8 mouse cellular contexts compared by ENCODE assay signal in genomic region chr5:113490467-113491260, GRCm38 (mm10). TPM values are rescaled to one million over a fixed set of nuclear protein-coding genes. Genes with fewer than 3 reads are reported as not detected.
DNase-seq lines count a peak whose midpoint lies in the region; ATAC-seq and TF ChIP-seq lines count a peak whose summit lies in the region.

No protein-coding gene starts in this region.

- peaks cover 5% of the 10 kb centered on the region for H3K27me3 ChIP-seq in heart, adult 2 months (ENCODE audit: control insufficient read depth, insufficient read depth, low read length)
- H3K27me3 ChIP-seq in forebrain, embryonic 13.5 days: peaks cover 25% of the 10 kb centered on the region; the same call in 1 of the 2 replicates
- H3K27me3 ChIP-seq in hindbrain, embryonic 14.5 days (ENCODE audit: control insufficient read depth, insufficient read depth, low read length): no peaks in the 10 kb centered on the region
- H3K27me3 ChIP-seq in limb, embryonic 12.5 days: peaks cover 66% of the 10 kb centered on the region
- H3K27me3 ChIP-seq in neural tube, embryonic 14.5 days (ENCODE audit: control insufficient read depth, insufficient read depth, low read length): no peaks in the 10 kb centered on the region
- no peaks in the 10 kb centered on the region; the same call in 1 of the 2 replicates for H3K27me3 ChIP-seq in thymus, adult 2 months (ENCODE audit: control insufficient read depth, insufficient read depth, low read length)

- TF ChIP-seq POLR2A in heart, adult 2 months (IDR thresholded peaks at IDR 0.05; ENCODE audit: insufficient read depth, low read depth, low read length): no peak
- TF ChIP-seq POLR2A in thymus, adult 2 months (IDR thresholded peaks at IDR 0.05; ENCODE audit: control insufficient read depth, extremely low read depth, insufficient read depth, low read length, poor library complexity): no peak

- TF ChIP-seq CTCF in heart, adult 2 months (IDR thresholded peaks at IDR 0.05): no peak
- no peak for TF ChIP-seq CTCF in thymus, adult 2 months (IDR thresholded peaks at IDR 0.05; ENCODE audit: borderline replicate concordance, control insufficient read depth, extremely low read depth, insufficient read depth, low read length, poor library complexity)

- peak; percentile 28 to 43 for DNase-seq in heart, adult 2 months
- no peak for DNase-seq in heart, adult 11 months
- DNase-seq in hindbrain, embryonic 14.5 days (ENCODE audit: low spot score): peak; percentile 52
- no peak for DNase-seq in thymus, adult 2 months

- peak overlapping the region; percentile 11; the same call in 1 of the 2 replicates for H3K4me3 ChIP-seq in heart, adult 2 months
- H3K4me3 ChIP-seq in brown adipose tissue, adult 24 weeks (ENCODE audit: insufficient read depth, low read depth, low read length): peak overlapping the region; percentile 45
- peak overlapping the region; percentile 59 for H3K4me3 ChIP-seq in forebrain, embryonic 13.5 days
- peak overlapping the region; percentile 62 for H3K4me3 ChIP-seq in hindbrain, embryonic 14.5 days (replicated peaks; ENCODE audit: low read length)
- H3K4me3 ChIP-seq in limb, embryonic 12.5 days (replicated peaks): peak overlapping the region; percentile 57
- H3K4me3 ChIP-seq in neural tube, embryonic 14.5 days (ENCODE audit: low read depth, low read length): peak overlapping the region; percentile 75
- no peak overlapping the region for H3K4me3 ChIP-seq in thymus, adult 2 months (ENCODE audit: control insufficient read depth, insufficient read depth, low read length)

- peak overlapping the region; percentile 93 for H3K4me2 ChIP-seq in forebrain, embryonic 13.5 days
- H3K4me2 ChIP-seq in hindbrain, embryonic 14.5 days (replicated peaks): peak overlapping the region; percentile 85
- H3K4me2 ChIP-seq in limb, embryonic 12.5 days: peak overlapping the region; percentile 92
- peak overlapping the region; percentile 65 for H3K4me2 ChIP-seq in neural tube, embryonic 14.5 days (ENCODE audit: low read depth, low read length)

- no peaks in the 10 kb centered on the region for H3K9me3 ChIP-seq in forebrain, embryonic 13.5 days (replicated peaks)
- H3K9me3 ChIP-seq in hindbrain, embryonic 14.5 days (ENCODE audit: control insufficient read depth, low read length): no peaks in the 10 kb centered on the region
- H3K9me3 ChIP-seq in limb, embryonic 12.5 days: no peaks in the 10 kb centered on the region
- H3K9me3 ChIP-seq in neural tube, embryonic 14.5 days (ENCODE audit: control insufficient read depth, low read length): no peaks in the 10 kb centered on the region

- TF ChIP-seq EP300 in heart, adult 2 months (IDR thresholded peaks at IDR 0.05; ENCODE audit: insufficient read depth, low read depth, low read length): no peak

- WGBS in heart, adult 2 months: 3% methylated on average over 62 of the region's 63 CpGs
- WGBS in forebrain, embryonic 13.5 days: under 1% methylated on average over 61 of the region's 63 CpGs
- 2% methylated on average over 41 of the region's 63 CpGs for WGBS in hindbrain, embryonic 14.5 days
- 2% methylated on average over 58 of the region's 63 CpGs for WGBS in limb, embryonic 12.5 days
- WGBS in neural tube, embryonic 14.5 days: 1% methylated on average over 60 of the region's 63 CpGs
- WGBS in thymus, adult 2 months: 7% methylated on average over 57 of the region's 63 CpGs

- ATAC-seq in forebrain, embryonic 13.5 days: peak; percentile 90
- peak; percentile 81 for ATAC-seq in hindbrain, embryonic 14.5 days (ENCODE audit: low FRiP score)
- ATAC-seq in limb, embryonic 12.5 days (ENCODE audit: insufficient number of reproducible peaks, insufficient read depth, low FRiP score, low TSS enrichment, low read depth): peak; percentile 80
- peak; percentile 84; the same call in 1 of the 2 replicates for ATAC-seq in neural tube, embryonic 14.5 days (ENCODE audit: low read depth)

- no peak overlapping the region for H3K27ac ChIP-seq in heart, adult 2 months
- H3K27ac ChIP-seq in brown adipose tissue, adult 24 weeks (replicated peaks; ENCODE audit: low read depth, low read length): no peak overlapping the region
- H3K27ac ChIP-seq in forebrain, embryonic 13.5 days: peak overlapping the region; percentile 72
- H3K27ac ChIP-seq in hindbrain, embryonic 14.5 days: peak overlapping the region; percentile 76
- peak overlapping the region; percentile 64; the same call in 1 of the 2 replicates for H3K27ac ChIP-seq in limb, embryonic 12.5 days
- H3K27ac ChIP-seq in neural tube, embryonic 14.5 days (ENCODE audit: low read depth, low read length): peak overlapping the region; percentile 85
- H3K27ac ChIP-seq in thymus, adult 2 months (ENCODE audit: control insufficient read depth, insufficient read depth, low read length): no peak overlapping the region

- H3K36me3 ChIP-seq in heart, adult 2 months (ENCODE audit: control insufficient read depth, insufficient read depth, low read length): no peaks in the 10 kb centered on the region
- no peaks in the 10 kb centered on the region for H3K36me3 ChIP-seq in forebrain, embryonic 13.5 days (ENCODE audit: poor library complexity, severe bottlenecking)
- no peaks in the 10 kb centered on the region for H3K36me3 ChIP-seq in hindbrain, embryonic 14.5 days (replicated peaks; ENCODE audit: control insufficient read depth, insufficient read depth)
- H3K36me3 ChIP-seq in limb, embryonic 12.5 days: no peaks in the 10 kb centered on the region
- no peaks in the 10 kb centered on the region for H3K36me3 ChIP-seq in neural tube, embryonic 14.5 days (ENCODE audit: control insufficient read depth, insufficient read depth, low read length)
- no peaks in the 10 kb centered on the region for H3K36me3 ChIP-seq in thymus, adult 2 months (ENCODE audit: control insufficient read depth, insufficient read depth, low read length)

- H3K79me2 ChIP-seq in heart, adult 2 months (replicated peaks; ENCODE audit: control insufficient read depth, insufficient read depth, low read length): no peaks in the 10 kb centered on the region

- no peaks in the 10 kb centered on the region for H3K4me1 ChIP-seq in heart, adult 2 months (ENCODE audit: control insufficient read depth, insufficient read depth, low read length)
- no peaks in the 10 kb centered on the region for H3K4me1 ChIP-seq in brown adipose tissue, adult 24 weeks (ENCODE audit: control insufficient read depth, insufficient read depth, insufficient read length, low read length)
- H3K4me1 ChIP-seq in forebrain, embryonic 13.5 days: peaks cover 43% of the 10 kb centered on the region
- H3K4me1 ChIP-seq in hindbrain, embryonic 14.5 days (replicated peaks; ENCODE audit: control insufficient read depth, insufficient read depth, low read length): peaks cover 27% of the 10 kb centered on the region
- peaks cover 22% of the 10 kb centered on the region for H3K4me1 ChIP-seq in limb, embryonic 12.5 days (replicated peaks)
- H3K4me1 ChIP-seq in neural tube, embryonic 14.5 days (ENCODE audit: control insufficient read depth, insufficient read depth, low read length): peaks cover 25% of the 10 kb centered on the region
- no peaks in the 10 kb centered on the region for H3K4me1 ChIP-seq in thymus, adult 2 months (replicated peaks; ENCODE audit: control insufficient read depth, insufficient read depth, low read length)

- intact Hi-C loops in heart, adult 2 months (cut with DNase I): no loop called here

- H3K9ac ChIP-seq in heart, adult 2 months (ENCODE audit: low read depth, low read length): no peak overlapping the region
- H3K9ac ChIP-seq in forebrain, embryonic 13.5 days: peak overlapping the region; percentile 90
- peak overlapping the region; percentile 87 for H3K9ac ChIP-seq in hindbrain, embryonic 14.5 days
- H3K9ac ChIP-seq in limb, embryonic 12.5 days (replicated peaks): peak overlapping the region; percentile 75
- H3K9ac ChIP-seq in neural tube, embryonic 14.5 days (replicated peaks; ENCODE audit: low read depth, low read length): peak overlapping the region; percentile 91

RNA-seq across cellular contexts. Expression of gene Wscd2, which starts 0.5 kb away (rescaled TPM):
- under 1 TPM; 0.26 to 0.34 TPM for total RNA-seq in heart, adult 2 months (2021)
- 0.82 and 1.5 TPM in 2 replicates for polyA plus RNA-seq in heart, adult 2 months (2012; rRNA removed)
- 1.9 and 2.0 TPM in 2 replicates for polyA plus RNA-seq in brown adipose tissue, adult 24 weeks (2012; ENCODE audit: insufficient read depth, insufficient read length, missing spikeins)
- polyA plus RNA-seq in forebrain, embryonic 13.5 days (2015; fragmentation: Nextera tagmentation; extraction: Ambion mirVana): 4.7 and 6.9 TPM in 2 replicates
- 13.6 and 13.7 TPM in 2 replicates for polyA plus RNA-seq in hindbrain, embryonic 14.5 days (2014; fragmentation: Nextera tagmentation; extraction: Ambion mirVana)
- 5.2 and 5.4 TPM in 2 replicates for polyA plus RNA-seq in limb, embryonic 12.5 days (2016; fragmentation: Nextera tagmentation; extraction: Ambion mirVana)
- polyA plus RNA-seq in neural tube, embryonic 14.5 days (2014; fragmentation: Nextera tagmentation; extraction: Ambion mirVana): 19.9 and 20.3 TPM in 2 replicates
- 1.2 and 1.6 TPM in 2 replicates for polyA plus RNA-seq in thymus, adult 2 months (2012; rRNA removed)

Comparison
In these comparisons a context has a peak if more than half of its experiments do, and no peak if none do; other contexts are left out.
1. DNase-seq: peak in heart, adult 2 months (2 of 2) and hindbrain, embryonic 14.5 days (single experiment); none in heart, adult 11 months (single experiment) and thymus, adult 2 months (single experiment).
2. H3K27ac ChIP-seq: peak in forebrain, embryonic 13.5 days (single experiment), hindbrain, embryonic 14.5 days (single experiment), limb, embryonic 12.5 days (single experiment) and neural tube, embryonic 14.5 days (single experiment); none in heart, adult 2 months (single experiment), brown adipose tissue, adult 24 weeks (single experiment) and thymus, adult 2 months (single experiment).
3. Peak in every context shown above with its lines, with median percentiles within 50 percentile points of each other: ATAC-seq and H3K4me2 ChIP-seq.